Mouse (Mus musculus) bone marrow macrophage, adult 2 months (primary cell): ENCODE results near the gene Ccdc93.

Source experiments
- CTCF ChIP-seq: IDR thresholded peaks from 2 replicates; pipeline ENCODE4 v1.5.1; 2012; ENCODE audit warnings: low read depth, mild to moderate bottlenecking, low read length, moderate library complexity
- POLR2A ChIP-seq: IDR thresholded peaks from 2 replicates; pipeline ENCODE4 v1.6.1; 2012; ENCODE audit warnings: mild to moderate bottlenecking, low read depth, low read length, borderline replicate concordance

- TF ChIP-seq CTCF (no peak), POLR2A (no peak)
Observed at GRCm38 (mm10) chr1:121550801-121551456, 120.1 kb downstream of the Ccdc93 start.
